Mouse (Mus musculus): ENCODE data around the gene Cdkl1. TPM values are rescaled to one million over a fixed set of nuclear protein-coding genes. Genes with fewer than 3 reads are reported as not detected.

Gene Cdkl1
- polyA plus RNA-seq, 1 experiment: 2.5 TPM

DNA sequence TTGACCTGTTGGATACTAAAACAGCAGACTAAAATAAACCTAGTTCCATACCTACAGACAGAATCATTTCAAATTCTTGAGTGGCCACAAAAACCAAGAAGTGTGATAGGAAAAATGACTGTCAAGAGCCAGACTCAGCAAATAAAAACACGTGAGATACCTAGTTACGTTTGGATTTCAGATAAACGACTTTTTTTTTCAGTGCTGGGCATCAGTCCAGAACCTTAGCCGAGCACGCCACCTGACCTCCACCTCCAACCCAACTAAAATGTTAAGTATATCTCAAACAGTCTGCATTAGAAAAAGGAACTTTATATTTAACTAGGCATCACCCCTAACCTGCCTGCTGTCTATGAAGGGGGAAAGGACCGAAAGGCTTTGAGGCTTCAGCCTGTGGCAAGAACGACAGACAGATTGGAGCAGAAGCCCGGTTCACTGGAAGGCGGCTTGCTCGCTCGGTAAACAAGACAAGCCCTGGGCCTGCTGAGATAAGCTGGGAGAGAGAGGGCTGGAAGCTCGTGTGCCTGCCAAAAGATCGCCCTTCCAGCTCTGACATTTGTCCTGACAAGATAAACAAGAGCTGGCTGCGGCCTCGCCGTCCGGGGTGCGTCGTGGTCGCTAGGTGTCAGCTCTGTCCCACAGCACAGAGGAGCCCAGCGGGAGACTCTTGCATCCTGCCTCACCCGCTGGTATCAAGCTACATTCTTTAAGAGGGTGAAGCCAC lies 33.5 kb downstream of the Cdkl1 start:
- peaks cover 2% of the 10 kb centered on the region; the same call in 1 of the 2 replicates for H3K4me1 ChIP-seq (replicated peaks; ENCODE audit: control insufficient read depth, insufficient read depth, low read length)
- 22% methylated on average over 22 of the region's 22 CpGs for WGBS
- no peak overlapping the region for H3K27ac ChIP-seq (ENCODE audit: control insufficient read depth, insufficient read depth, low read length)
- H3K4me3 ChIP-seq (ENCODE audit: control insufficient read depth, insufficient read depth, low read length): no peak overlapping the region
- H3K36me3 ChIP-seq (ENCODE audit: control insufficient read depth, insufficient read depth, low read length): no peaks in the 10 kb centered on the region
- TF ChIP-seq POLR2A (IDR thresholded peaks at IDR 0.05; ENCODE audit: control insufficient read depth, extremely low read depth, insufficient read depth, low read length, poor library complexity) (no peak), CTCF (IDR thresholded peaks at IDR 0.05; ENCODE audit: borderline replicate concordance, control insufficient read depth, extremely low read depth, insufficient read depth, low read length, poor library complexity) (peak; percentile 84; the same call in 1 of the 2 replicates)
- peak; percentile 71 for DNase-seq
- H3K27me3 ChIP-seq (ENCODE audit: control insufficient read depth, insufficient read depth, low read length): no peaks in the 10 kb centered on the region; the same call in 1 of the 2 replicates

DNA sequence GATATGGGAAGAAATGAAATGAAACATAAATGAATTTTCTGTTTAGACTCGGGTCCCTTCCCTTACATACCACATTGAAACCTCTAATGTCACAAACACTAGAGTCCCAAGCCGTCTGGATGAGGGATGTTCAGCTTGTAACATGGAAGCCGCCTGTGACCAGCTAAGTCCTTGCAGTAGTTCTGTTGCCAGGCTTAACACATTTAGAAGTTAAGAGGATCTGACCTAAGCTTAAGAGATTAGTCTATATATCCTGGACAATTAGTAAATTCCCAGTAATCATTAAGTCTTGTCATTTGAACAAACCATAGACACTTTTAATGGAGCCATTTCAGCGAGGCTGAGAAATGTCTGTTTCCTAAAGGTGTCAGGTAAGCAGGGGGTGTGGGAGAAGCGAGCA lies 35.1 kb downstream of the Cdkl1 start:
- Histone ChIP-seq H3K27ac (ENCODE audit: control insufficient read depth, insufficient read depth, low read length) (no peak overlapping the region), H3K4me1 (replicated peaks; ENCODE audit: control insufficient read depth, insufficient read depth, low read length) (peaks cover 2% of the 10 kb centered on the region; the same call in 1 of the 2 replicates), H3K4me3 (ENCODE audit: control insufficient read depth, insufficient read depth, low read length) (no peak overlapping the region), H3K36me3 (ENCODE audit: control insufficient read depth, insufficient read depth, low read length) (no peaks in the 10 kb centered on the region), H3K27me3 (ENCODE audit: control insufficient read depth, insufficient read depth, low read length) (no peaks in the 10 kb centered on the region; the same call in 1 of the 2 replicates)
- TF ChIP-seq POLR2A (IDR thresholded peaks at IDR 0.05; ENCODE audit: control insufficient read depth, extremely low read depth, insufficient read depth, low read length, poor library complexity): no peak
- no peak for TF ChIP-seq CTCF (IDR thresholded peaks at IDR 0.05; ENCODE audit: borderline replicate concordance, control insufficient read depth, extremely low read depth, insufficient read depth, low read length, poor library complexity)
- no peak for DNase-seq
- WGBS: 90% methylated on average over 5 of the region's 5 CpGs

DNA sequence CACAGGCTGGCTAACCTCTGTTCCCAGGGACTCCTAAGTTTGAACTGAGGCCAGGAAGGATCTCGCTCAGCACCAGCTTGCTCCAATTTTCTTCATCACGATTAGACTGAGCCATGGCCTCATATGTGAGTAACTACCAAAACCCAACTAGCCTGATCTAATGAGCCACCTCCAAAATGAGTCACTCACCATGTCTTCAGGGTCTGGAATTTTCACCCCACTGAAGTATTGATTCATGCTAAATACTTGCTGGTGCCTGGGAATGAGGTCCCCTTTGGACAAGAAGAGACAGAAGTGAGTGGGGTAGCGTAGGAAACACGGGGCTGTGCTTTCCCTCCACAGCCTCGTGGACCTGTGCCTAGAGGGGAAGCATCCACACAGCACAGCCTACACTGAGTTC lies 37.1 kb downstream of the Cdkl1 start:
- 79% methylated on average over 5 of the region's 5 CpGs for WGBS
- H3K4me1 ChIP-seq (replicated peaks; ENCODE audit: control insufficient read depth, insufficient read depth, low read length): peaks cover 2% of the 10 kb centered on the region; the same call in 1 of the 2 replicates
- no peak overlapping the region for H3K4me3 ChIP-seq (ENCODE audit: control insufficient read depth, insufficient read depth, low read length)
- no peaks in the 10 kb centered on the region; the same call in 1 of the 2 replicates for H3K27me3 ChIP-seq (ENCODE audit: control insufficient read depth, insufficient read depth, low read length)
- DNase-seq: no peak
- no peak overlapping the region for H3K27ac ChIP-seq (ENCODE audit: control insufficient read depth, insufficient read depth, low read length)
- TF ChIP-seq CTCF (IDR thresholded peaks at IDR 0.05; ENCODE audit: borderline replicate concordance, control insufficient read depth, extremely low read depth, insufficient read depth, low read length, poor library complexity) (no peak), POLR2A (IDR thresholded peaks at IDR 0.05; ENCODE audit: control insufficient read depth, extremely low read depth, insufficient read depth, low read length, poor library complexity) (no peak)
- no peaks in the 10 kb centered on the region for H3K36me3 ChIP-seq (ENCODE audit: control insufficient read depth, insufficient read depth, low read length)

GRCm38 (mm10) chr12:69751864-69752341 lies 39.2 kb downstream of the Cdkl1 start:
- no peak for DNase-seq
- H3K27ac ChIP-seq (ENCODE audit: control insufficient read depth, insufficient read depth, low read length): no peak overlapping the region
- 72% methylated on average over 10 of the region's 10 CpGs for WGBS

GRCm38 (mm10) chr12:69744138-69744537 lies 46.9 kb downstream of the Cdkl1 start:
- 94% methylated on average over 5 of the region's 5 CpGs for WGBS
- H3K36me3 ChIP-seq (ENCODE audit: control insufficient read depth, insufficient read depth, low read length): no peaks in the 10 kb centered on the region
- H3K4me3 ChIP-seq (ENCODE audit: control insufficient read depth, insufficient read depth, low read length): no peak overlapping the region
- TF ChIP-seq POLR2A (IDR thresholded peaks at IDR 0.05; ENCODE audit: control insufficient read depth, extremely low read depth, insufficient read depth, low read length, poor library complexity) (no peak), CTCF (IDR thresholded peaks at IDR 0.05; ENCODE audit: borderline replicate concordance, control insufficient read depth, extremely low read depth, insufficient read depth, low read length, poor library complexity) (no peak)
- no peaks in the 10 kb centered on the region for H3K27me3 ChIP-seq (ENCODE audit: control insufficient read depth, insufficient read depth, low read length)
- DNase-seq: no peak
- H3K27ac ChIP-seq (ENCODE audit: control insufficient read depth, insufficient read depth, low read length): no peak overlapping the region
- no peaks in the 10 kb centered on the region for H3K4me1 ChIP-seq (replicated peaks; ENCODE audit: control insufficient read depth, insufficient read depth, low read length)

More at GRCm38 (mm10) chr12:69751864-69752341, 39.2 kb downstream of the Cdkl1 start:
- no peaks in the 10 kb centered on the region for H3K27me3 ChIP-seq (ENCODE audit: control insufficient read depth, insufficient read depth, low read length)
- H3K36me3 ChIP-seq (ENCODE audit: control insufficient read depth, insufficient read depth, low read length): no peaks in the 10 kb centered on the region
- no peaks in the 10 kb centered on the region for H3K4me1 ChIP-seq (replicated peaks; ENCODE audit: control insufficient read depth, insufficient read depth, low read length)
- TF ChIP-seq CTCF (IDR thresholded peaks at IDR 0.05; ENCODE audit: borderline replicate concordance, control insufficient read depth, extremely low read depth, insufficient read depth, low read length, poor library complexity) (no peak), POLR2A (IDR thresholded peaks at IDR 0.05; ENCODE audit: control insufficient read depth, extremely low read depth, insufficient read depth, low read length, poor library complexity) (no peak)
- no peak overlapping the region for H3K4me3 ChIP-seq (ENCODE audit: control insufficient read depth, insufficient read depth, low read length)

- no peak for DNase-seq
- WGBS: 98% methylated on average over 5 of the region's 5 CpGs
- no peaks in the 10 kb centered on the region for H3K27me3 ChIP-seq (ENCODE audit: control insufficient read depth, insufficient read depth, low read length)
- no peaks in the 10 kb centered on the region for H3K4me1 ChIP-seq (replicated peaks; ENCODE audit: control insufficient read depth, insufficient read depth, low read length)
- no peaks in the 10 kb centered on the region for H3K36me3 ChIP-seq (ENCODE audit: control insufficient read depth, insufficient read depth, low read length)
- no peak overlapping the region for H3K4me3 ChIP-seq (ENCODE audit: control insufficient read depth, insufficient read depth, low read length)
- TF ChIP-seq POLR2A (IDR thresholded peaks at IDR 0.05; ENCODE audit: control insufficient read depth, extremely low read depth, insufficient read depth, low read length, poor library complexity) (no peak), CTCF (IDR thresholded peaks at IDR 0.05; ENCODE audit: borderline replicate concordance, control insufficient read depth, extremely low read depth, insufficient read depth, low read length, poor library complexity) (no peak)
- no peak overlapping the region for H3K27ac ChIP-seq (ENCODE audit: control insufficient read depth, insufficient read depth, low read length)
Measured at GRCm38 (mm10) chr12:69741965-69742364, 49.1 kb downstream of the Cdkl1 start.
